Mouse (Mus musculus) granulocyte monocyte progenitor cell, adult 5-6 weeks (primary cell): ENCODE measurements around the gene Fam20b. TPM values are rescaled to one million over a fixed set of nuclear protein-coding genes. Genes with fewer than 3 reads are reported as not detected.
A peak's percentile ranks its signal among the peaks of the same experiment; 100 is the strongest.

Experiments used
- ATAC-seq: replicated peaks from 2 replicates; pipeline ENCODE4 v1.8.0; 2016; ENCODE audit warnings: mild to moderate bottlenecking, moderate TSS enrichment, inconsistent platforms; ENCODE audit not compliant: poor library complexity, severe bottlenecking
- total RNA-seq, 2 experiments: library from RNA; stranded (forward) in 1 of 2; stranded (reverse) in 1 of 2; fragments of 200-712, 200-1000 nt in 1 of 2; fragments of >200 nt in 1 of 2; fragmentation: Nextera tagmentation in 1 of 2; gene quantifications; 2 replicates each; pipeline ENCODE4 v1.2.3; 2014 to 2017

The Fam20b gene
- total RNA-seq, 2 experiments from 2014 or later: 18.6 to 47.2 TPM

DNA sequence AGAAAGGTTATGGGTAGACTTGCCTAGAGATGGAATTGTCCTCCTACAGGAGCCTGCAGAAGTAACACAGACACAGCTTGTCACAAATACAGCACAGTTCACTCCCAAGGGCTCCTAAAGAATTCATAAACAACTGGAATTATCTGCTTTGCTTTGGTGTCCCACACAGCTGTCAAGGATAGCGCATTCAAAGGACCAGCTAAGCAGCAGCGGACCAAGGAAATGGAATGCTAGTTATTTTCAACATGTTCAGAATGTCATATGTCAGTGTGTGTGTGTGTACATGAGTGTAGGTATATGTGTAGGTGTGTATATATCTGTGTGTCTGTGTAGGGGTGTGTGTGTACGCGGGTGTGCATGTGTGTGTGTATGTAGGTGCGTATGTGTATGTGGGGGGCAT, 14.1 kb upstream of the Fam20b start:
- no peak for ATAC-seq

DNA sequence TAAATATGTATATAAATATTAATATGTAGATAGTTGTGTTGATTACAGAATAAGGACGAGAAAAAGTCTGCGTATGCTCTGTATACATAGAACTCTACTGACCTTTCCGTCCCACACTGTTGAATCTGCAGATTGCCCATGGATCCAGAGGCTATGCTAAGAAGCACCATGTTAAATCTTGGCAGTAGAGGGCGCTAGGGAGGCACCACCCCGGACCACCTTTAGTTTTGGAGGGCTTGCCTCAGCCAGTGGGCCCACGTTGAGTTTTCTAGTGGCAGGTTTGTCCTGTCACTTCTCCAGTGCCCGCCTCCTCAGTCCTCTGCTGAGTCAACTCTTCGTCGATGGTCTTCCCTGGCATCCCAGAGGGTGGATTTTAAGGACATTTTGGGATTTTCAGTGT, 11.9 kb upstream of the Fam20b start:
- peak; percentile 85 for ATAC-seq

DNA sequence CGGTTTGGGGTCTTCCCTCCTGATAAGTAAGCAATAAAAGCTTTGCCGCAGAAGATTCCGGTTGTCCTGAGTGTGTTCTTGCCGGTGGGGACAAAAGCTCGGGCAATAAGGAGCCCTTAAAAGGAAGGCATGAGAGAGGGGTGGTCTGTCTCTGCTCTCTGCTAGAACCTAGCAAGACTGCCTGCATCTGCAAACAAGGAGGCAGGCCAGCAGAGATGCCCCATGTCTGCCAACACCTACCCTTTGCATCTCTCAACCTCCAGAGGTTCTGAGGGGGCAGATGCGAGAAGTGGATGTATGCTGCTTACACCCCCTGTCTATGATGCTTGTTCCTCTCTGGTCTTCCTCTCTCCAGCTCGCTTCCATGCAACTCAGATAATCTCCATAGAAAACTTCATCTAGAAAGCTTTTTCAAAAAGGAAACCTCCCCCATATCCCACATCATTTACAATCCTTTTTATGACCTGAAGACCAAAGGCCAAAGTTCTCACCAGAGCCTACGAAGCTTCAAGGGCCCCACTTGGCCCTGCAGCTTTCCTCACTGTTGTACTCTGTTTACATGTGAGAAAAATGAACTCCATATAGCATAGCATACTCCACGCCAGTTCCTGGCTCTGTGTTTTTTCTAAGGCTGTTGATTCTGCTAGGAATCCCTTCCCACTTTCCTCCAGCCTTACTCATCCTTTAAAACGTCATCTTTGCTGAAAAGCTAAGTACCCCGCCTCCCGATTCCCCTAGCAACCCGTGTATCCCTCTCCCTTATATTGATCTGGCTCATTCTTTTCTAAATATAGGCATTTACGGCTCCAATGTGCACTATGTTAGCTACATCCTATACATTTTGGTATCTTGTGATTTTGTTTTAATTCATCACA, 8.6 kb upstream of the Fam20b start:
- ATAC-seq: no peak

DNA sequence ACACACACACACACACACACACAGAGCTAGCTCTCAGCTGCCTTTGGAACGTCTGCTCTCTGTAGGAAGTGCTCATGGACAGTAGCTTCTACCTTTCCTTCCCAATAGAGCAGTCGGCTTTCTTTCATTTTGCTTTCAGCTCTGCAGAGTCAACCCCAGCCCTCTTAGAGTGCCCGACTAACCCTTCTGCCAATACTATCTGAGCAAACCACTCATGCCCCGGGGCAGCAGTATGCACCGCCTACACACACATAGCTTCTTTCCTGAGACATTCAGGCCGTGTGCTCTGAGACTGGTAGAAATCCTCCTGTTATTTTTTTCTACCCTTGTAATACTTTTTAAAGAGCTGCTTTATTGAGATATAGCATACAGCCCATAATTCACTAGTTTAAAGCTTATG, 3.2 kb upstream of the Fam20b start:
- no peak for ATAC-seq

DNA sequence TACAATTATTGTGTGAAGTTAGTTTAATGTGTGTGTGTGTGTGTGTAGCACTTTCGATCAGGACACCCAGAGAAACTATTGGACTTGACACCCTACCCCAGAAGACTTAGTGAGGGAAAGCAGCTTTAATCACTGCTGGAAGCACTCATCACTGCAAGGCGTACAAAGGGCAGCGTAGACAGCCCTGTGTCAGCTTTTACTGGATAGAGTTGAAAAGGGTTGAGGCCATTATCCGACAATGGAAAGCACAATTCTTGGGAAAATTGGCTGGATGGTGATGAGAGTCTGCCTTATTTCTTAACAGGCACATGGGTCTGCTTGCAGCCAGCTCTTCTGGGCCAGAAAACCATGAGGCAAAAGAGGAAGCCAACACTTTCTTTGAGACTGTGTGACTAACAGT, 1.2 kb upstream of the Fam20b start:
- peak; percentile 20 for ATAC-seq

DNA sequence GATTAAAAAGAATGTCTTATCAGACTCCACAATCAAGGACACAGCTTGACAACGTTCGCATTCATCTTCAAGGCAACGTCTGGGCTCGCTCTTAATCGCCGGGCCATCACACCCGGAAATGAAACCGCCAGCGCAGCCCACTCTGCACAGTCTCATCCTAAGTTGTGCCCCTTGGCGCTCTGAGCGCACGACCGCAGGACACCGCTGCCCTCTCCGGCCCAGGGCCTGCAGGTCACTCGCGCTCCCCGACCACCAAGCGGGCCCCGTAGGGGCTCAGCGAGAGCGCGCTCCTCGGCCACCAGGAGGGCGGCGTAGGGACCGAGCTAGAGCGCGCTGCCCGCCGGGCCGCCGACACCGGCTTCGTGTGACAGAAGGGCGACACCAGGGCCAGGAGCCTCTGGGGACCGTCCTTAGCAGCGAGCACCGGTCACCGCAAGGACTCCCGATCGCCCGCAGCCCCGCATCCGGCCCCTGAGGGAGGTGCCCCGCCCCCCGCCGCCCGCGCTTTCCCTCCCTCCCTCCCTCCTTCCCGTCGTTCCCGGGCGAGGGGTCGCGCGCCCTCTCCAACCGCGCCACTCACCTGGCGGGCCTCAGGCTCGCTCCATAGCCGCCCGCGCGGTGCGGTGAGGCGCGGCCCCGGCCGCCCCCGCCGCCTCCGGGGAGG, 468 bp downstream of the Fam20b start:
- ATAC-seq: peak; percentile 35

DNA sequence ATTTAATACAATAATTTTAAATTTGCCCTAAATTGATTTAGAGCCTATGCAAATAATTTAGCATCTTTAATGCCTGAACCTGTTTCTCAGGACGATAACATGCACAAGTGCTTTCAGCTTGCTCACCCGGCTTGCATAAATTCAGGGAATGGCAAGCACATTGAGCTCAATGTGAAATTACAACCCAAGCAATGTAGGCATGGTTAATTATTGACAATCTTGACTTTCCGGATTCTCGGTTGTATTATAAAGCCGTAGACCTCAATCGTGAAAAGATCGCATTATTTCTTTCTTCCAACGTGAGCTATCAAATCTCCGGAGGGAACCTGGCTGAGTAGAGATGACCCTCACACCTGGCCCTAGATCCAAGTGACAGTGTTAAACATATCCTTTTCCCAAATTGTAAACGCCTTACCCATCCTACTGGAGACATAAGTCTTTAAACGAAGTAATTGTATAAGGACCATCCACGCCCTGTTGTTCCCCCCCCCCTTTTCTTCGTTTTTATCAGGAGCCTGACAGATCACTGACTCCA, 1.1 kb downstream of the Fam20b start:
- no peak for ATAC-seq

DNA sequence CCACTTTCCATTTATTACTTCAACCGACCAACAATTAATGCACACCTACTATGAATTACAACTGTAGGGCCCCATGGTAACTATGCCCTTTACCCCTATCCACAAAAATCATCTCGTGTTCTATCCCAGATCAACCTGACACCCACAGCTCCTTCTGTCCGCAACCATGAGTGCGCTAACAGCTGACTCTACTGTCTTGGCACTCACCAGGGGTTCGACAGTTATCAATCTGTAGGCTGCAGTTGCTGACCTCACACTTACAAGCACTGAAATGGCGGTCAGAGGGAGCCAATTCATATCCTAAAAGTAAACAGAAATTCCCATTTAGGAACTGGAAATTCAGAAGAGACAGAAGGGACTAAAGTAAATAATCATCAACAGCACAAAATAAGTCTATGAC, 2.2 kb downstream of the Fam20b start:
- ATAC-seq: no peak

DNA sequence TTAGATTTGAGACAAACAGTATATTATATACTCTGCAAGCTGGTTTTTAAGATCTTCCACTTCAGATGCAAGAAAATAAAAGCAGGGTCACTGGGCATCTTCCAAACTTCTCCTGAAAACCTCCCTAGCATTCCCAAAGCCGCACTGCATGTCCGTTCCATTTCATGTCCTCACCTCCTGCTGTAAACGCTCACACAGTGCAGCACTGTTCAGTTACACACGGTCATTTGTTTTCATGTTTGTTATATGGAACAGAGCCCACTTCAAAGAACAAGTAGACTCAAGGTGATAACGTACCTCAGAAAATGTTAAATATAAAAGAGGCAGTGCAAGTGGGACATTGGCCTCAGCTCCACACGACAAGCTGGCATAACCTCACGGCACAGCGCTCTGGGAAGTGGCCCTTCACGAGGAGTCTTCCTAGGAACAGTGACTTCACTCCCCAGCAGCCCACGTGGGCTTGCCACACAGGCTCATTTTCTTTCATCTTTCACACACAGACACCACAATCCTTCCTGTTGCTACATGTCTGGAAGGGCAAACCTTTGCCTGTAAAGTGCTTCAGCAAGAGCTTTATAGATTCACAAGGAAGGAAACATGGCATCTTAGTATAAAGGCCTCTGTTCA, 8.3 kb downstream of the Fam20b start:
- ATAC-seq: peak; percentile 95

DNA sequence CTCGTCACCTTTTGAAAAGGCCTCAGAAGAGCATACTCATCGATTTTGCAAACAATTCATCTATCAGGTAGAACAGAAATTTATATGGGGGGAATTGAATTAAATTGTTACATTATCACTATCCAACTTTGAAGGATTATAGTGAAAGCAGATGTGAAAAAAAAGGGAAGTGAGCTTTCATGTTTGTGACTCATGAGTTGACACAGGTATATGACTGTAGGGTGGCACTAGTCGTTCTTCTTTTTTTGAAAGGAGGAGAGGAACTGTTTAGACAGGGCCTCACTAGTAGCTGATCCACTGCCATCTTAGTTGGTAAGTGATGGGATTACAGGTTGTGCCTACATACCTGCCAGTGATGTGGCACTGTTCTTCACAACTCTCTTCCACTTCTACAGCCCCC, 10.2 kb downstream of the Fam20b start:
- ATAC-seq: peak; percentile 52

DNA sequence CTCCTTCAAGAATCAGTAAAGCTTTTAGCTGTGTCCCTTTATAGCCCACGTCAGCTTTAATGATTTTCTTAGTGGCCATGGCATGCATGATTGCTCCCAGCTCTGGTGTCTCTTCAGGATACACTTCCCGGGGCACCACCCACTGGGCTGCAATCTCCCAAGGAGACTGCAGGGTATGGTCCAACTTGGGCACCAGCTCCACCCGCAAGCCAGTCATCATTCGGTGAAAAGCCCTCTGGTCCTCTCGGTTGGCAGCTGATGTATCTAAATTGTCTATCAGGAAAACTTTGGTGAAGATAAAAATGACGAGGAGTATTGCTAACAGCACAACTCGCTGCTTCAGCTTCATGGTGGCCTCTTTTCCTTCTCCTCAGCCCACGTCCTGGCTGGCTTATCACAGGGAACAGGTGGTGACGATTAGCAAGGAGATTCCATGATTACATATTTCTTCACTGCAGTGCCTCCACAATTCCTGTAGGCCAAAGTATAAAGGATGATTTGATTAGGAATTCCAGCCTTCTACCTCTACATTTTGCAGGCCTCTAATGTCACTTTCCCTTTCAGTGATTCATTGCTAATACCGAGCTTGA, 13.1 kb downstream of the Fam20b start:
- no peak for ATAC-seq

DNA sequence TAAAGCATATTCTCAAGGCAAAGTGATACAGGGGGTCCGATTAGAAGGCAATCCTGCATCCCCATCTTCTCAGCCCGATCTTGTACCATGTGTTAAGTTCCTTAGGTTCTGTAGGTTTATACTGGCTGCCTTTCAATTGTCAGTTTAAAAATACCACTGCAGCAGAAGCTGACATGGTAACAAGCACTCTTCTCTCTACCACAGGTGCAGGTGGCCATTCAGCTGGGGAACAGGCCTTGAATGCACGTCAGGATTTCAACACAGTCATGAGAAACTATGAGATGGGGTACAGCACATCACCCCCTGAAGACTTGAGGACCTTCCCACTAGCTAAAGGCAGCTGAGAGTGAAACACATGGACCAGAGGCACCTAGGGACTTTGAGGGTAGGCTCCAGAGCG, 15.4 kb downstream of the Fam20b start:
- ATAC-seq: no peak

DNA sequence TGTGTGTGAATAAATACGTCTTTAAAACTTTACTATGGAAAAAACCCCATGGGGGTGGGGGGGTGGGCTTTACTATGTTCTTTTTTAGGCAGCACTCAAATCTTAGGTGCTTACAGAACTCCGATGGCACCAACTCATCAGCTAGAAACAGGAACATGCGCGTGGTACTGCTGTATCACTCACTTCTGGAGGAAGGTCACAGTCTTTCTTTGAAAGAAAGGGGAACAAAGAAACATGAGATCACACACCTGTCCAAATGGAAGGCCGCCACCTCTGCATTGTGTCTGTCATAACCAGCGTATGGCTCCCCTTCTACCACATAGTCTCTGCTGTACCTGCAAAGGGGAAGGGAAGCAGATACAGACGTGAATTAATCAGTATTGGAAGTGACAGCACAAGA, 16.7 kb downstream of the Fam20b start:
- ATAC-seq: no peak

DNA sequence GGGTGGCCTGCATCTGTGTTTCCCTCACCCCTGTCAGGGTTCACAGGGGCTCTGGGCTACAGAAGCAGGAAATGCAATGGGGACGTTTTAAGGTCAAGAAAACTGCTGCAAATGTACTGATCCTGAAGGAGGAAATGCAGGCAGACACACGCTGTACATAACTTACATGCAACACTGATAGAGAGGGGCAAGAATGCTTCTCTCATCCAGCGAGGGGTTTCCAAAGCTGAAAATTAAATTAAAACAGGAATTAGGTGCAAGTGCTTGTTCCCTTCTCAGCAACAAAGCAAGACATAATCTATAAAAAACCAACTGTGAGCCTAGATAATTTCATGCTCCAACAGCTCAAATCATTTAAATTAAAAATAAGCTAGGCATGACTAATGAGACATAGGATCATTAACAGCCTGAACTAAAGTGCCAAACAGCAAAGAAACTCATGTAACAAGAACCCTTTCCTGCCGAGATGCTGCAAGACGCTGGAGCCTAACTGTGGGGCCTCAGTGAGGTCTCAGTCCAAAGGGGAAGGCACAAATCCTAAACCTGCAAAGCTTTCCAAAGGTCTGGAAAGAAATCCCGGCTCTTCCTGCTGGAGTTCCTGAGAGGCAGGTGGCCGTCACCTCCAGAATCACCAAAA, 32.7 kb downstream of the Fam20b start:
- no peak for ATAC-seq

DNA sequence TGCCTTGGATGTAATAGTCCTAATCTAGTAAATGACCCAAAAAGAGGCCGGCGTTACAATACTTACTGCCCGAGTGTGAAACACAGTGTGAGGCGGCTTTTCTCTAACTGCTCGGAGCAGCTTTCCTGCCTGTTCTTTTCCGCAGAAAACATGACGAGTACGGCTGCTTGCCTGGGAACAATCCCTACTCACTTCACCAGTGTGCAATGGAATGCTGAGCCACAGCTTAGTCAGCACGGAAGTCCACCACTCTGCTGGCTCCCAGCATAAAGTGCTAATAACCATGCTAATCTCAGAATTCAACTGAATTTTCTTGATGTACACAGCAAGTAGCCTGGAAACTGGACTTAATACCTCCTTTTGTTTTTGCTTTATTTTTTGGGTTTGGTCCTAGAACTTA, 39.3 kb downstream of the Fam20b start:
- no peak for ATAC-seq

DNA sequence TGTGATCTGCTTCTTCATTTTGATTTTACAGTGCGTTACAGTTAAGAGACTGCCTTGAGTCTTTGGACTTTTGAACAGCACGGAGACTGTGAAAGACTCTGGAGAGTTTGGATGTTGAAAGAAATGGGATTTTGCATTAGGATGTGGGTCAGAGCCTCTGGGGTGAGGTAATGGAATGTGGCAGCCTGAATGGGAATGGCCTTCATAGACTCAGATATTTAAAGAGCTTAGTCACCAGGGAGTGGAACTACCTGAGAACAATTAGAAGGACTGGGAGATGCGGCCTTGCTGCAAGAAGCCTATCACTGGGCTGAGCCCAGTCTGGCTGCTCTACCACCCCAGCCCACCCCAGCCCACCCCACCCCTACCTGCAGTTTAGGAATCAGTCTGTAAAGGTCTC, 41.7 kb downstream of the Fam20b start:
- no peak for ATAC-seq

DNA sequence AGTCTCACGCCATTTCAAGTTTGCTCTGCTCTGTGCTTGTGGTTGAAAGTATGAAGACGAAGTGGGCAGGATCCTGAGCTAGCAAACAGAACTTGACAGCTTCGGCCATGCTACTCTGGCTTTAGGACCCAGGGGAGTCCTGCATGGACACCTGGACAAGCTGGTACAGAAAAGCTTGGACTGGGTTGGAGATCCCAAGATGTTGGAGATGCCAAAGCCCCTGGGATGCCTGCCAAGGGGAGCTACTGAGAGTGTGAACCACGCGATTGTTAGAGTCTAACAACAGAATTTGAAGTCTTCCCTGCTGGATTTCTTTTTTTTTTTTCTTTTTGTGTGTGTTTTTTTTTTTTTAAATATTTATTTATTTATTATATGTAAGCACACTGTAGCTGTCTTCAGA, 42.3 kb downstream of the Fam20b start:
- no peak for ATAC-seq

DNA sequence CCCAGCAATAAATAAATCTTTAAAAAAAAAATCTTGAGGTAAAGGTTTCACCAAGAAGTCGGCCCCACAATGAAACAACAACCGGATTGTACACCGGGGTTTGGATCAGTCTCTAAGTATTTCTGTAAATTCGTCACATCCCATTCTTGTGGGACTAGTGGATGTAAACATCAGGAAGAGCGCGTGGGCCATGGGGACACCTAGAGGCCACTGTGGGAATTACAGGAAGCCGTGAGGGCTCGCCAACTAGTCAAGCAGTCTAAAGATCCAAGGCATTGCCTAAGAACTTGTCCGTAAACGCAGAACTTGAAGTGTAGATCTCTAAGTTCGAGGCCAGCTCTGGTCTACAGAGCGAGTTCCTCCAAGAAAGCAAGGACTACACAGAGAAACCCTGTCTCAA, 42.7 kb downstream of the Fam20b start:
- peak; percentile 52 for ATAC-seq

DNA sequence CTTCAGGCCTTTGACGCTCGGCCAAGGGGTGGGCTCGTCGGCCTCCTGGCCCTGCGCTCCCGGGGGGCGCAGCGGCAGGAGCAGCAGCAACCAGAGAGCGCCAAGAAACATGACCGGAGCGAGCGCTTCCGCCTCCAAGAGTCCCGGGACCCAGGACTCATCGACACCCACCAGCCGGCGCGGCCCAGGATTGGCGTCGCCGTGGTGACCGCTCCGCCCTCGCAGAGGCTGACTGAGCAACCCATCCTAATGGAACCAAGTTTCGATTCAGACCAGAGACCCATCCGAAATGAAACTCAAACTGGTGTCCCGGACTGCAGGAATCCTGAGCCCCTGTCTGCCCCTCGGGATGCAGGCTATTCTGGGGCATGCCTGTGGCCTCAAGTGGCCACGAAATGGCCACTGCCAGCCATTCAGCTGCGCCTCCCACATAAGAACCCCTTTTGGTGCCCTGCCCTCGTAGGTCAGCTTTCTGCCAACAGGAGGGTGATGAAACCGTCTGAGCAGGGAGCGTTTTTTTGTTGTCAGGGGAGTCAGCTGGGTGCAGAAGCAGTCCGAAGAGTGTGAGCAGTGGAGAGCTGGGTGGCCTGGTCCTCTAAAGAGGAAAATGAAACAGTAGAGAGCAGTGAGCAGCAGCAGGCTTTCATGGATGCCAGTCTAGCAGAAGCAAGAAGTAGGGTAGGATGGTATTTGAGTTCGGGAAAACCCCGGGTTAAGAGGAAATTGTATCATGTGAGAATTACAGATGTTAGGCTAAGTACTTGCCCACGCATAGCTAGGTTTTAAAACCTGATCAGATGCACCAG, 44.5 kb downstream of the Fam20b start, which contains the start of gene Tor3a:
Tor3a (minus strand) TSS at position 162 of the 806 bp plus-strand sequence.
- peak; percentile 77 for ATAC-seq
